Mouse (Mus musculus) intestine, embryonic 16.5 days (tissue): ENCODE data around the gene Tmed9. TPM values are rescaled to one million over a fixed set of nuclear protein-coding genes. Genes with fewer than 3 reads are reported as not detected.

ENCODE experiments used
- polyA plus RNA-seq: library from polyadenylated mRNA; unstranded; fragments of >200 nt; fragmentation: Nextera tagmentation; extraction: Ambion mirVana; gene quantifications from 2 replicates; pipeline ENCODE4 v1.2.1, GENCODE M21; 2015

Gene Tmed9
- polyA plus RNA-seq, 1 experiment from 2014 or later = 131 TPM

Other genes with a start within 250 kb of the Tmed9 start
- gene Mxd3, start 243.9 kb upstream of the Tmed9 start, polyA plus RNA-seq = 20.8 and 24.9 TPM in 2 replicates
- 121 and 130 TPM in 2 replicates for gene Lman2, start 210.9 kb upstream of the Tmed9 start, polyA plus RNA-seq
- 0.93 and 1.1 TPM in 2 replicates for gene Rgs14, start 204.0 kb upstream of the Tmed9 start, polyA plus RNA-seq
- gene Slc34a1, start 175.5 kb upstream of the Tmed9 start, polyA plus RNA-seq = 0.07 TPM in 1 of 2 replicates, not detected in the other
- not detected in 2 replicates for gene Pfn3, start 158.5 kb upstream of the Tmed9 start, polyA plus RNA-seq
- 1.1 and 4.0 TPM in 2 replicates for gene F12, start 146.9 kb upstream of the Tmed9 start, polyA plus RNA-seq
- 13.6 and 16.2 TPM in 2 replicates for gene Grk6, start 128.7 kb upstream of the Tmed9 start, polyA plus RNA-seq
- gene Prr7, start 109.5 kb upstream of the Tmed9 start, polyA plus RNA-seq = 0.10 and 0.18 TPM in 2 replicates
- gene Dbn1, start 85.6 kb upstream of the Tmed9 start, polyA plus RNA-seq = 88.4 and 91.2 TPM in 2 replicates
- 189 and 200 TPM in 2 replicates for gene Pdlim7, start 60.1 kb upstream of the Tmed9 start, polyA plus RNA-seq
- 2.7 and 3.0 TPM in 2 replicates for gene Dok3, start 44.4 kb upstream of the Tmed9 start, polyA plus RNA-seq
- gene Ddx41, start 37.1 kb upstream of the Tmed9 start, polyA plus RNA-seq = 50.5 and 54.8 TPM in 2 replicates
- 21.2 and 22.5 TPM in 2 replicates for gene Fam193b, start 2.6 kb upstream of the Tmed9 start, polyA plus RNA-seq
- 20.7 and 21.6 TPM in 2 replicates for gene B4galt7, start 26.2 kb downstream of the Tmed9 start, polyA plus RNA-seq
- 40.7 and 44.0 TPM in 2 replicates for gene Caml, start 49.3 kb downstream of the Tmed9 start, polyA plus RNA-seq
- 26.7 and 27.2 TPM in 2 replicates for gene Ddx46, start 61.3 kb downstream of the Tmed9 start, polyA plus RNA-seq
- 34.3 and 34.8 TPM in 2 replicates for gene B230219D22Rik, start 119.4 kb downstream of the Tmed9 start, polyA plus RNA-seq
- gene Txndc15, start 140.9 kb downstream of the Tmed9 start, polyA plus RNA-seq = 67.7 and 71.3 TPM in 2 replicates
- gene Pcbd2, start 153.6 kb downstream of the Tmed9 start, polyA plus RNA-seq = 71.9 and 72.3 TPM in 2 replicates
- 0.13 TPM in 1 of 2 replicates, not detected in the other for gene Catsper3, start 210.8 kb downstream of the Tmed9 start, polyA plus RNA-seq